Mouse (Mus musculus) Patski (cell line): ENCODE measurements at regions not wholly inside any gene's neighbourhood (a gene's known extent, or its start where the extent isn't known, plus 50 kb on each side); places are given as distances from the start of the nearest gene placed in this dataset.
A peak's percentile ranks its signal among the peaks of the same experiment; 100 is the strongest.

ENCODE experiments used
- ATAC-seq: fragments of 100-300 bp; one replicate; pipeline ENCODE4 v1.8.0; 2021
- CTCF ChIA-PET: fragments of 350-600 bp; sonication (Branson Sonifier 250); formaldehyde crosslinking; loops from one replicate; lab custom pipeline; 2022; ENCODE audit warnings: inconsistent platforms; lab: Charles Lee
- POLR2A ChIA-PET: fragments of 350-600 bp; sonication (Branson Sonifier 250); formaldehyde crosslinking; loops from one replicate; lab custom pipeline; 2022; ENCODE audit warnings: antibody characterized with exemption, inconsistent platforms; lab: Charles Lee
- DNase-seq: peaks from one replicate; pipeline ENCODE4 v3.0.0-alpha.2; 2011; ENCODE audit warnings: low read depth, low spot score
- H3K27me3 ChIP-seq: fragments of 371-371 bp; one replicate; pipeline ENCODE4 v1.5.1; 2021
- CTCF ChIP-seq: fragments of 100-300 bp; IDR thresholded peaks from one replicate; pipeline ENCODE4 v1.5.1; 2021
- in situ Hi-C: fragments of 300-500 bp; cut with MboI; formaldehyde crosslinking; loops from 3 replicates; pipeline ENCODE4 v1.11.1; 2018; ENCODE audit warnings: low pct_unique_long_range_greater_than_20kb, mixed read lengths

- peak; percentile 9 for TF ChIP-seq CTCF
- ATAC-seq: no peak
- CTCF ChIA-PET: no interaction called here
- H3K27me3 ChIP-seq: no peaks in the 10 kb centered on the region
- in situ Hi-C loops: no loop called here
- POLR2A ChIA-PET: no interaction called here
- no peak for DNase-seq
These were observed 285.5 kb upstream of the Dio3 start for GRCm38 (mm10) chr12:109993410-109993809.

GRCm38 (mm10) chr12:110002717-110003116, 276.2 kb upstream of the Dio3 start:
- no peak for TF ChIP-seq CTCF
- in situ Hi-C loops: no loop called here
- POLR2A ChIA-PET: no interaction called here
- CTCF ChIA-PET: no interaction called here
- H3K27me3 ChIP-seq: no peaks in the 10 kb centered on the region
- DNase-seq (no peak), ATAC-seq (no peak)

GRCm38 (mm10) chr12:110009136-110009535, 269.7 kb upstream of the Dio3 start:
- no peak for ATAC-seq
- no peak for DNase-seq
- TF ChIP-seq CTCF: peak; percentile 57
- in situ Hi-C loops: no loop called here
- H3K27me3 ChIP-seq: no peaks in the 10 kb centered on the region
- ChIA-PET CTCF (interaction anchor here (0.7 to 1.0 kb wide), 2 partner anchors 196 to 365 kb away, joined by 3 read pairs; no protein-coding TSS in a partner anchor), POLR2A (no interaction called here)

GRCm38 (mm10) chr12:110020541-110021470, 258.1 kb upstream of the Dio3 start:
- CTCF ChIA-PET: no interaction called here
- no peak for TF ChIP-seq CTCF
- no peak for DNase-seq
- no peak for ATAC-seq
- in situ Hi-C loops: no loop called here
- POLR2A ChIA-PET: no interaction called here
- no peaks in the 10 kb centered on the region for H3K27me3 ChIP-seq

- in situ Hi-C loops: no loop called here
- no peak for DNase-seq
- POLR2A ChIA-PET: no interaction called here
- no peak for ATAC-seq
- CTCF ChIA-PET: no interaction called here
- TF ChIP-seq CTCF: no peak
- H3K27me3 ChIP-seq: no peaks in the 10 kb centered on the region
These were observed 257.2 kb upstream of the Dio3 start for GRCm38 (mm10) chr12:110021690-110022089.

- CTCF ChIA-PET: no interaction called here
- no peak for ATAC-seq
- in situ Hi-C loops: no loop called here
- POLR2A ChIA-PET: no interaction called here
- no peaks in the 10 kb centered on the region for H3K27me3 ChIP-seq
- no peak for TF ChIP-seq CTCF
- DNase-seq: no peak
These were observed 256.2 kb upstream of the Dio3 start for GRCm38 (mm10) chr12:110022631-110023030.

- no peak for TF ChIP-seq CTCF
- no peak for DNase-seq
- POLR2A ChIA-PET: no interaction called here
- H3K27me3 ChIP-seq: no peaks in the 10 kb centered on the region
- no peak for ATAC-seq
- CTCF ChIA-PET: interaction anchor here (0.6 kb wide), 1 partner anchor 45 kb away, joined by 3 read pairs; no protein-coding TSS in a partner anchor
- in situ Hi-C loops: no loop called here
These were observed 255.4 kb upstream of the Dio3 start for GRCm38 (mm10) chr12:110023192-110024101.

GRCm38 (mm10) chr12:110024295-110024694, 254.6 kb upstream of the Dio3 start:
- TF ChIP-seq CTCF: no peak
- ATAC-seq (no peak), DNase-seq (no peak)
- ChIA-PET POLR2A (interaction anchor here (0.6 kb wide), 1 partner anchor 1087 kb away, joined by 3 read pairs; no protein-coding TSS in a partner anchor), CTCF (no interaction called here)
- H3K27me3 ChIP-seq: no peaks in the 10 kb centered on the region
- in situ Hi-C loops: no loop called here

GRCm38 (mm10) chr12:110025171-110025570, 253.7 kb upstream of the Dio3 start:
- in situ Hi-C loops: no loop called here
- H3K27me3 ChIP-seq: no peaks in the 10 kb centered on the region
- no peak for TF ChIP-seq CTCF
- CTCF ChIA-PET: no interaction called here
- ATAC-seq (no peak), DNase-seq (no peak)
- POLR2A ChIA-PET: no interaction called here

GRCm38 (mm10) chr12:110026033-110026750, 252.7 kb upstream of the Dio3 start:
- H3K27me3 ChIP-seq: no peaks in the 10 kb centered on the region
- no peak for ATAC-seq
- POLR2A ChIA-PET: no interaction called here
- CTCF ChIA-PET: no interaction called here
- no peak for DNase-seq
- in situ Hi-C loops: no loop called here
- no peak for TF ChIP-seq CTCF
